Mouse (Mus musculus): ENCODE measurements around the gene Hs6st1. TPM values are rescaled to one million over a fixed set of nuclear protein-coding genes. Genes with fewer than 3 reads are reported as not detected.

Gene Hs6st1
- polyA plus RNA-seq, 2 experiments, result 6.8 to 31.0 TPM

DNA sequence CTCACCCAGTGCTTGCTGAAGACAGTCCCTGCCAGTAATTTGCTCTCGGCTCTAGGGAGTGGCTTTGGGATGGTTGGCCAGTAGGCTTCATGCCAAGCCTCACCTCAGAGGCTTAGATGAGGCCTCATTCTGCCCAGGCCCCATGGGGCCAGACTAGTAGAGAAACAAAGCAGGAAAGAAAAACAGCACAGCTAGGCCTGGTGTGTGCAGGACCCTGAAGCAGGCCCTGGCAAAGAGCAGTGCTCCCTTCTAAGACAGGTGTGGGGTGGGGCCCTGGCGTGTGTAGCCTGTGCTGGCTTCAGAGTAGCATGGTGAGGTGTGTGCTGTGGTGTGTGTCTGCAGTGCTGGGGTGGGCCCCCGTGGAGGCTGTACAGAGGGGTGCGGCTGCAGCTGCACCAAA, 20.2 kb downstream of the Hs6st1 start:
- peaks cover 62% of the 10 kb centered on the region in 2 experiments for H3K4me1 ChIP-seq (replicated peaks; ENCODE audit: control insufficient read depth in 2 of 2, insufficient read depth in 2 of 2, low read length in 1 of 2)
- H3K27me3 ChIP-seq (ENCODE audit: control insufficient read depth, insufficient read depth, low read length), result no peaks in the 10 kb centered on the region
- H3K9ac ChIP-seq (replicated peaks), result peak overlapping the region; percentile 61
- ATAC-seq (ENCODE audit: insufficient read depth) (no peak), DNase-seq (ENCODE audit: low read depth in 3 of 3, low spot score in 3 of 3) (no peak)
- no peaks in the 10 kb centered on the region for H3K9me3 ChIP-seq (ENCODE audit: control insufficient read depth, low read length)
- peak overlapping the region; percentile 48 for H3K4me2 ChIP-seq (ENCODE audit: low read depth)
- H3K36me3 ChIP-seq (replicated peaks; ENCODE audit: control insufficient read depth, insufficient read depth, low read depth), result peaks cover 54% of the 10 kb centered on the region
- WGBS (ENCODE audit: insufficient replicate concordance), result 44% methylated on average over 4 of the region's 4 CpGs
- H3K27ac ChIP-seq, result peak overlapping the region; percentile 99
- no peak overlapping the region for H3K4me3 ChIP-seq (ENCODE audit: insufficient read depth in 1 of 2, low read depth in 2 of 2, low read length in 2 of 2)
- no peak for TF ChIP-seq CTCF (IDR thresholded peaks at IDR 0.05; ENCODE audit: low read depth)
- no peak for TF ChIP-seq EP300 (IDR thresholded peaks at IDR 0.05; ENCODE audit: low read depth)

DNA sequence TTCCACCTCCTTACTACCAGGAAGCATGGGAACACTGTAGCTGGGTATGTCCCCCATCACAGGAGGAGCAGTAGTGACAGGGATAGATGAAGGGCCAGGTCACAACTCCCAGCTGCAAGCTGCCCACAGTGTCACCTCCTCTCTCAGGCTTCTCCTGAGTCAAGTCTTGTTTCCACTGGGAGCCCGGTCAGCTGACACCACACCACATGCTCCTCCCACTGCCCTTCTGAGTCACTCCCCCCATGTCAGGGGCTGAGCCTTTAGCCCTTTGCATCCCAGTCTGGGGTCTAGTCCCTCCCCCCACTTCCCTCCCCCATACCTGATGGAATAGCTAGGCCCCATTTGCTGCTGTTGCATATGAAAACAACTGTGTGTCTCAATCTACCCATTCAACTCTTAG, 21.3 kb downstream of the Hs6st1 start:
- Histone ChIP-seq H3K4me2 (ENCODE audit: low read depth) (peak overlapping the region; percentile 82), H3K4me3 (ENCODE audit: insufficient read depth in 1 of 2, low read depth in 2 of 2, low read length in 2 of 2) (no peak overlapping the region), H3K9ac (replicated peaks) (peak overlapping the region; percentile 90), H3K27ac (peak overlapping the region; percentile 99), H3K27me3 (ENCODE audit: control insufficient read depth, insufficient read depth, low read length) (no peaks in the 10 kb centered on the region), H3K4me1 (replicated peaks; ENCODE audit: control insufficient read depth in 2 of 2, insufficient read depth in 2 of 2, low read length in 1 of 2) (peaks cover 73% of the 10 kb centered on the region in 2 experiments), H3K9me3 (ENCODE audit: control insufficient read depth, low read length) (no peaks in the 10 kb centered on the region), H3K36me3 (replicated peaks; ENCODE audit: control insufficient read depth, insufficient read depth, low read depth) (peaks cover 55% of the 10 kb centered on the region)
- ATAC-seq (ENCODE audit: insufficient read depth) (no peak), DNase-seq (ENCODE audit: low read depth in 3 of 3, low spot score in 3 of 3) (no peak)
- WGBS (ENCODE audit: insufficient replicate concordance), result 61% methylated on average over 1 of the region's 1 CpGs
- TF ChIP-seq EP300 (IDR thresholded peaks at IDR 0.05; ENCODE audit: low read depth), result no peak
- TF ChIP-seq CTCF (IDR thresholded peaks at IDR 0.05; ENCODE audit: low read depth), result no peak

DNA sequence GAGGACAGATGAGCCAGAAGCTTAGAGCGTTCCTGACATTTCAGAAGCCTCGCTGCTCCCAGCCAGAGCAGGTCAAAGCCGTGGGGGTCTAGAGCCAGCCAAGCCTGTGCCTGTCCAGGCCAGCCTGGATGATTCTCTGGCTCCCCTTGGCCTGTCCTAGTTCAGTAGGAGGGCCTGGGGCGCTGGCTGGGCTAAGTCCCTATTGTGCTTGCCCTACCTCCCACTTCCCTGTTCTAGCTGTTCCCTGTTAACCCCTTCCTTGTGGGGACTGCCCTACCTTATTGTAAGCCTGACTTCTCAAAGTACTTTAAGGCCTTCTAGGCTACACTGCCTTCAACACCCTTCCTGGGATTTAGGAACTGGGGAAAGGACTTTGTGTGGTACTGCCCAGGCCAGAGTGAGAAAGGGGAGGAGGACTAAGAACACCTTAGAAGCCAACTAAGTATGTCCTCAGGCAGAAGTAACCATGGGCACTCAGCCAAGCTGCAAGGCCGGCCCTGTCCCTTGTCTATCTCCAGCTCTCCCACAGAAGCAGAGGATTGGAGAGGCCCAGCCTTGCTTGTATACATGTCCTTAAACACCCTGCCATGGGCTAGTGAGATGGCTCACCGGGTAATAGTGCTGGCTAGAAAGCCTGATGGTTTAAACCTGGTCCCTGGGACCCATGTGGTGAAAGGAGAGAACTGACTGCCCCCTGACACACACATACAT, 22.0 kb downstream of the Hs6st1 start:
- WGBS (ENCODE audit: insufficient replicate concordance), result 62% methylated on average over 6 of the region's 6 CpGs
- H3K27me3 ChIP-seq (ENCODE audit: control insufficient read depth, insufficient read depth, low read length), result no peaks in the 10 kb centered on the region
- peak overlapping the region in 1 of 2 experiments; percentile 30; a peak in 2 of 4 replicates for H3K4me3 ChIP-seq (ENCODE audit: insufficient read depth in 1 of 2, low read depth in 2 of 2, low read length in 2 of 2)
- ATAC-seq (ENCODE audit: insufficient read depth) (peak; percentile 18), DNase-seq (ENCODE audit: low read depth in 3 of 3, low spot score in 3 of 3) (no peak)
- H3K36me3 ChIP-seq (replicated peaks; ENCODE audit: control insufficient read depth, insufficient read depth, low read depth), result peaks cover 57% of the 10 kb centered on the region
- TF ChIP-seq CTCF (IDR thresholded peaks at IDR 0.05; ENCODE audit: low read depth), result no peak
- no peak for TF ChIP-seq EP300 (IDR thresholded peaks at IDR 0.05; ENCODE audit: low read depth)
- peak overlapping the region; percentile 90 for H3K9ac ChIP-seq (replicated peaks)
- peak overlapping the region; percentile 99 for H3K27ac ChIP-seq
- peaks cover 80% of the 10 kb centered on the region in 2 experiments for H3K4me1 ChIP-seq (replicated peaks; ENCODE audit: control insufficient read depth in 2 of 2, insufficient read depth in 2 of 2, low read length in 1 of 2)
- peak overlapping the region; percentile 82 for H3K4me2 ChIP-seq (ENCODE audit: low read depth)
- H3K9me3 ChIP-seq (ENCODE audit: control insufficient read depth, low read length), result no peaks in the 10 kb centered on the region

DNA sequence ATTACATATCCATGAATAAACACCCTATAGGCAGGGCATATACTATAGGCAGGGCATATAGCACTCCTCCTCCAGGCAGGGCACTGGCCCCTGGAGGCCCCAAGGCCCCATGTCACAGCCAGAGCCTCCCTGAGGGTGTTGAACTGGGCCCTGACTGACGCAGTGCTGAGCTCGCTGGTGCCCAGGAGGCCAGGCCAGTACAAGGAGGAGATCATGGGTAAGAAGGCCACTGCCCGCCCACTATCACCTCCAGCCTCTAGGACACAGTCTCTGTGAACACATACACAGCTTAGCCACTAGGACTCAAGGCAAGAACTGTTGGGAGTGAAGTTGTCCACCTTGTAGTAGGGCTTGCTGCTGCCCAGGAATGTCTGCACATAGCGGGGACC, 22.5 kb downstream of the Hs6st1 start:
- Histone ChIP-seq H3K27ac (peak overlapping the region; percentile 99), H3K9ac (replicated peaks) (peak overlapping the region; percentile 90), H3K9me3 (ENCODE audit: control insufficient read depth, low read length) (no peaks in the 10 kb centered on the region), H3K27me3 (ENCODE audit: control insufficient read depth, insufficient read depth, low read length) (no peaks in the 10 kb centered on the region), H3K4me3 (ENCODE audit: insufficient read depth in 1 of 2, low read depth in 2 of 2, low read length in 2 of 2) (peak overlapping the region; percentile 1 to 30; a peak in 2 of 4 replicates), H3K4me2 (ENCODE audit: low read depth) (peak overlapping the region; percentile 82), H3K4me1 (replicated peaks; ENCODE audit: control insufficient read depth in 2 of 2, insufficient read depth in 2 of 2, low read length in 1 of 2) (peaks cover 84 to 85% of the 10 kb centered on the region in 2 experiments), H3K36me3 (replicated peaks; ENCODE audit: control insufficient read depth, insufficient read depth, low read depth) (peaks cover 54% of the 10 kb centered on the region)
- DNase-seq (ENCODE audit: low read depth in 3 of 3, low spot score in 3 of 3) (peak in 2 of 3 experiments; percentile 65 to 75), ATAC-seq (ENCODE audit: insufficient read depth) (peak; percentile 74)
- TF ChIP-seq EP300 (IDR thresholded peaks at IDR 0.05; ENCODE audit: low read depth) (no peak), CTCF (IDR thresholded peaks at IDR 0.05; ENCODE audit: low read depth) (peak; percentile 53)
- 30% methylated on average over 4 of the region's 4 CpGs for WGBS (ENCODE audit: insufficient replicate concordance)

DNA sequence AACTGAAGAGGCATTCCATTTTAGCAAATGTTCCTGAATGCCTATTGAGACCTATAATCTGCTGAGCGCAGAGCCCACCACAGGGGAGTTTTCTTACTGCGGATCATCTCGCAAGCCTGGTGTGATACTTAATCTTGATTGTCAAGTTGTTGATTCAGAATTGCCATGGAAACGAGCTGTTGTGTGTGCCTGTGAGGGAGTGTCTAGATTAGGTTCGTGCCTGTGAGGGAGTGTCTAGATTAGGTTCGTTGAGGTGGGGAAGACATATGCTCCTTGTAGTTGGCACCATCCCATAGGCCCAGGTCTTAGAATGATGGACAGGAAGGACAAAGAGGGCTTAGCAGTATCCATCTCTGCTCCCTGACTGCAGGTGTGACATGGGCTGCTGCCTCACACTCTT, 23.0 kb downstream of the Hs6st1 start:
- ATAC-seq (ENCODE audit: insufficient read depth) (peak; percentile 81), DNase-seq (ENCODE audit: low read depth in 3 of 3, low spot score in 3 of 3) (peak; percentile 98 to 99 (median 98))
- peak overlapping the region; percentile 90 for H3K9ac ChIP-seq (replicated peaks)
- no peaks in the 10 kb centered on the region for H3K9me3 ChIP-seq (ENCODE audit: control insufficient read depth, low read length)
- H3K4me1 ChIP-seq (replicated peaks; ENCODE audit: control insufficient read depth in 2 of 2, insufficient read depth in 2 of 2, low read length in 1 of 2), result peaks cover 89 to 90% of the 10 kb centered on the region in 2 experiments
- peak overlapping the region; percentile 82 for H3K4me2 ChIP-seq (ENCODE audit: low read depth)
- no peaks in the 10 kb centered on the region for H3K27me3 ChIP-seq (ENCODE audit: control insufficient read depth, insufficient read depth, low read length)
- H3K27ac ChIP-seq, result peak overlapping the region; percentile 99
- TF ChIP-seq CTCF (IDR thresholded peaks at IDR 0.05; ENCODE audit: low read depth) (no peak), EP300 (IDR thresholded peaks at IDR 0.05; ENCODE audit: low read depth) (peak; percentile 100)
- peaks cover 54% of the 10 kb centered on the region for H3K36me3 ChIP-seq (replicated peaks; ENCODE audit: control insufficient read depth, insufficient read depth, low read depth)
- WGBS (ENCODE audit: insufficient replicate concordance), result 15% methylated on average over 6 of the region's 6 CpGs
- peak overlapping the region; percentile 25 to 30; a peak in 3 of 4 replicates for H3K4me3 ChIP-seq (ENCODE audit: insufficient read depth in 1 of 2, low read depth in 2 of 2, low read length in 2 of 2)
